Mouse (Mus musculus): ENCODE measurements around the gene Parp12. TPM values are rescaled to one million over a fixed set of nuclear protein-coding genes. Genes with fewer than 3 reads are reported as not detected.

Gene Parp12
- polyA plus RNA-seq, 1 experiment: 9.3 TPM

DNA sequence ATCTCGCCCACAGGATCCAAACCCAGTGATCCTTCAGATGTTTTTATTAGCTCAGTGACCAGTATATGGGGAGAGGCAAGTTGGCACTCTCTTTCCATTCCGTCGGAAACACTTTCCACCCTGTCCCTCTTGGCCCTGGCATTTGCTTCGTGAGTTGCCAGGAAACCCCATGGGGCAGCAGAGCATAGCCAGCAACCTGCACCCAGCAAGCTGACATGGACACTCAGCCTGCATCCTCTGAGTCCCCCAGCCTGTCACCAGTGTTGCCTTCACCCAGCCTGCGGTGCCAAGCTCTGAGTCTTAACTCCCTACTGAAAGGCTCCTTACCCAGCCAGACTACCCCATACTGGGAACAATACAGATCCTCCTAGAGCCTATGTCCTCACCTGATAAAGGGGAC, 69.0 kb downstream of the Parp12 start:
- no peaks in the 10 kb centered on the region for H3K4me1 ChIP-seq (ENCODE audit: control insufficient read depth, insufficient read depth, insufficient read length, low read length)
- H3K4me3 ChIP-seq (ENCODE audit: insufficient read depth, low read depth, low read length): no peak overlapping the region
- no peak overlapping the region for H3K27ac ChIP-seq (replicated peaks; ENCODE audit: low read depth, low read length)

DNA sequence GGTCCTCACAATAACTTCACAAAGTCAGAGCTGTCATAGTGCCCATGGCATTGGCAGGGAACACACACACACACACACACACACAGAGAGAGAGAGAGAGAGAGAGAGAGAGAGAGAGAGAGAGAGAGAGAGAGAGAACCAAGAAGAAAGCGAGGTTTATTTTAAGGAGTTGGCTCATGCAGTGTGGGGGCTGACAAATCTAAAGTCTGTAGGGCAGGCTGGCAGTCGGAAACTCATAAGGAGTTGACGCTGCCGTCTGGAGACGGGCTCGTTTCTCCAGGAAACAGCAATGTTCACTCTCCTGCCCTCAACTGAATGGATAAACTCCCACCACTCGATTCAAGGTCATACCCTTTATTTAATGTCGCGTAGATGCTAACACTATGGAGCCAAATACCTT, 77.7 kb downstream of the Parp12 start:
- H3K4me1 ChIP-seq (ENCODE audit: control insufficient read depth, insufficient read depth, insufficient read length, low read length): no peaks in the 10 kb centered on the region
- H3K4me3 ChIP-seq (ENCODE audit: insufficient read depth, low read depth, low read length): no peak overlapping the region
- H3K27ac ChIP-seq (replicated peaks; ENCODE audit: low read depth, low read length): no peak overlapping the region

Other genes with a start within 250 kb of the Parp12 start
- 1.4 and 1.8 TPM in 2 replicates for gene Tbxas1, start 242.9 kb downstream of the Parp12 start, polyA plus RNA-seq (2012; ENCODE audit: insufficient read depth, insufficient read length, missing spikeins)
- 23.7 and 63.9 TPM in 2 replicates for gene Hipk2, start 242.2 kb downstream of the Parp12 start, polyA plus RNA-seq (2012; ENCODE audit: insufficient read depth, insufficient read length, missing spikeins)
- 9.5 and 12.2 TPM in 2 replicates for gene Kdm7a, start 88.4 kb upstream of the Parp12 start, polyA plus RNA-seq (2012; ENCODE audit: insufficient read depth, insufficient read length, missing spikeins)

Measured in brown adipose tissue, adult 24 weeks (tissue).